Mouse (Mus musculus) erythroblast, embryonic 14.5 days (primary cell): ENCODE data around the gene Apol9b.

Experiments used
- GATA1 ChIP-seq: IDR thresholded peaks from 2 replicates; pipeline ENCODE4 v1.6.1; 2012; ENCODE audit warnings: low read length, inconsistent platforms, mixed read lengths
- TAL1 ChIP-seq: IDR thresholded peaks from 3 replicates; pipeline ENCODE4 v1.6.1; 2012; ENCODE audit warnings: low read length, inconsistent platforms, mixed read lengths

- TF ChIP-seq TAL1 = no peak
- TF ChIP-seq GATA1 = no peak
These were observed 15.8 kb downstream of the Apol9b start for GRCm38 (mm10) chr15:77744632-77745031.
